Mouse (Mus musculus) spleen, postnatal 36 days (tissue): ENCODE measurements around the gene Itga11.
A peak's percentile ranks its signal among the peaks of the same experiment; 100 is the strongest.
"Not testable (repeated sequence)": the region's sequence is repeated elsewhere in the genome, so short reads cannot be mapped to it uniquely, and the experiment has no call there.

Experiments
- DNase-seq, 2 experiments: peaks; one replicate each; pipeline ENCODE4 v3.0.0; 2022; ENCODE audit warnings: low spot score in 2 of 2, mixed read lengths in 1 of 2

The Itga11 gene

DNA sequence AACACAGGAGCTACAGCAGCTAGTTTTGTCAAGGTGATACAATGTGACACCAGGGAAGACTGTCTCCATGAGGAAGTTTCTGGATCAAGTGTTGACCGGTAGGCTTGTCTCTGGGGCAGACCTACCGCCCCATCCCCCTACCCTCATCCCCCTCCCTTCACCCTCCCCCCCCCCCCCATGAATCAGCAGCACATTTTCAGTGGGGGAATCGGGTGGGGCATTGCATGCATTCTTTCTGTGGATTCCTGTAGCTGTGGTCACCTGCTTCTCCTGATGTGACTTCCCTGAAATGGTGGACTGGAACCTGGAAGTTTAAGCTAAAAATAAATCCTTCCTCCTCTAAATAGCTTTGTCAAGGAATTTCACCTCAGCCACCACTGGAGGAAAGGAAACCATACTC lies 141.9 kb downstream of the Itga11 start:
- DNase-seq: no peak

DNA sequence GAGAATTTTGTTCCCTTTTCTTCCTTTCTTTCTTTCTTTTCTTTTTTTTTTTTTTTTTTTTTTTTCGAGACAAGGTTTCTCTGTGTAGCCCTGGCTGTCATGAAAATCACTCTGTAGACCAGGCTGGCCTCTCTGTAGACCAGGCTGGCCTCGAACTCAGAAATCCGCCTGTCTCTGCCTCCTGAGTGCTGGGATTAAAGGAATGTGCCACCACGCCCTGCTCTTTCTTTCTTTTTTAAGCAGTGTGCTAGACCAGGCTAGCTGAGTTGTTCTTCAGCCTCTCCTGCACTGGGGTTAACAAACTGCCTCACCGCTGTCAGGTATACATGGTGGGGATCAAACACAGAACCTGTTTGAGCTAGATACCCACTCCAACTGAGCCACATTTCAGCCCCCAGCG lies 142.3 kb downstream of the Itga11 start:
- DNase-seq: not testable (repeated sequence)

DNA sequence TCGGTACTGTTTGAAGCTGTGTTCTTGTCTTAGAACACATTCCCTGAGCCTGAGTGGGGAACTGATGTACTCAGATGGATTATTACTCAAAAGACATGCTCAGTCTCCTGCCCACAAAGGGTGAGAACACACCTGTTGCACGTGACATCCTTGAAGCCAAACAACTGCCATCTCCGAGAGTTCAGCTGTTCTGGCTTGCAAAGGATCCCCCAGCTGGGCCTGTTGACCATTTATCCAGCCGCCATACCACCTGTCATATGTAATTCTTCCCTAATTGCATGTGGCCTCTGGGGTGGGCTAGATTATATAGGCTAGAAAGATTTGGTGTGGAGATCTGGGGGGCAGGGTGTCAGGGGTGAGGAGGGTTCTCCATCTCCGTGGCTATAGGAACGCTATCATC lies 143.2 kb downstream of the Itga11 start:
- no peak for DNase-seq

DNA sequence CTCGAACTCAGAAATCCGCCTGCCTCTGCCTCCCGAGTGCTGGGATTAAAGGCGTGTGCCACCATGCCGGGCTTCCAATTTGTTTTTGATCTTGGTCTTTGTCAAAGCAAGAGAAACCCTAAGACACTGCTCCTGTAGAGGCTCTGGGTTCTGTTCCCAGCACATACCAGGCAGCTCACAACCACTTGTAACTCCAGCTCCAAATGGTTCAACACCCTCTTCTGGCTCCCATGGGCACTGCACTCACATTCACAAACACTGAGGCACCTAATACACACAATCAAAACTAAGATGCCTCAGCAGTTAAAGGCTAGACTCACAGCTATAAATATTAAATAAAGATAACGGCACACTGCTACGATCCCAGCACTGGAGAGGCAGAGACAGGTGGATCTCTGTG lies 144.2 kb downstream of the Itga11 start:
- DNase-seq: no peak

GRCm38 (mm10) chr9:62825791-62826393 lies 148.3 kb downstream of the Itga11 start:
- DNase-seq: no peak

DNA sequence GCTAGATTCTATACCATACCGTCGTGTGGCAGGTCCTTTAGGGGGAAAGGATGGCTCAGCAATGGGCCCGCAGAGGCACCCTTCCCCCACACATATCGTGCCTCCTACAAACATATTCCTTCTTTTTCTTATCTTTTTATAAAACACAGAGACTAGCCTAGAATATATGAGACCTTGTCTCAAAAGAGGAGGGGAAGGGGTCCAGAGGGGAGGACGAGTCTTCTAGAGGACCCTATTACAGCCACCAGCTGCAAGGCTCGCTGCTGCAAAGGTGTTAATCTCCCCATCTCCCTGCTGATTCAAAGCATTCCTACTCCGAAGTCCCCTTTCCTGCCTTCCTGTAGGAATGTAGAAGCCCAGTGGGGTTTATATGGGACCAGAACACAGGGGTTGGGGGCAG lies 148.8 kb downstream of the Itga11 start:
- no peak for DNase-seq

- DNase-seq: no peak
These were observed 150.5 kb downstream of the Itga11 start for GRCm38 (mm10) chr9:62827939-62828652.

GRCm38 (mm10) chr9:62828662-62829086 lies 151.0 kb downstream of the Itga11 start:
- peak; percentile 87 to 88 for DNase-seq

DNA sequence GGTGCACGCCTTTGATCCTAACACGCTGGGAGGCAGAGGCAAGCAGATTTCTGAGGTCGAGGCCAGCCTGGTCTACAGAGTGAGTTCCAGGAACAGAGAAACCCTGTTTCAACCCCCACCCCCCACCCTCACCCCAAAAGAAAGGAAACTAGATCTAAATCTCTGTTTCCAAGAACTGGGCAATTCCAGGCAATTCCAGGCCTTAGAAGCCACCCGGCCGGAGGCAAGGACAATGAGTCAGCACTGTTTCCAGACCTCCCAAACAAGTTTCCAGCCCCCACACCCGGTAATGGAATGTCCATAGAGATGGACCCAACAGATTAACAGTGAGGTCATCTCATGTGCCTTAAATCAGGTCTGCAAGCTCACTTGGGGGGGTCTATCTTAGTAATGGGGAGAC lies 152.3 kb downstream of the Itga11 start:
- DNase-seq: no peak
